Mouse (Mus musculus) ES-CJ7 (cell line): ENCODE results near the gene Slc24a1.

Experiments used
- DNase-seq: peaks from one replicate; pipeline ENCODE4 v3.0.0; 2011; ENCODE audit warnings: low read depth, low spot score

The Slc24a1 gene

DNA sequence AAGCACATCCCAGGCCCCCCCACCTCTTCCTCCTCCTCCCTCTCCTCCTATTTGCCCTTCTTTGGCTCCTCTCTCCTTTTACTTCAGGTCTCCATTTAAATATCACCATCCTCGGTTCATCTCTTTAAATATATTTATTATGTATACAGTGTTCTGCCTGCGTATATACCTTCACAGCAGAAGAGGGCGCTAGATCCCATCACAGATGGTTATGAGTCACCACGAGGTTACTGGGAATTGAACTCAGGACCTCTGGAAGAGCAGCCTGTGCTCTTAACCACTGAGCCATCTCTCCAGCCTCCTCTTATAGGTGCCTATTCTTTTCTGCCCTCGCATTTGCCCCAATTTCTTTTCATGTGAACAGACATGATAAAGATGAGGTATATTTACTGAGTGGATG lies 13.9 kb downstream of the Slc24a1 start:
- DNase-seq, result peak; percentile 43

GRCm38 (mm10) chr9:64936508-64936907 lies 14.9 kb downstream of the Slc24a1 start:
- DNase-seq, result peak; percentile 79

- DNase-seq, result peak; percentile 72
Measured at GRCm38 (mm10) chr9:64934015-64934754, 17.2 kb downstream of the Slc24a1 start.

DNA sequence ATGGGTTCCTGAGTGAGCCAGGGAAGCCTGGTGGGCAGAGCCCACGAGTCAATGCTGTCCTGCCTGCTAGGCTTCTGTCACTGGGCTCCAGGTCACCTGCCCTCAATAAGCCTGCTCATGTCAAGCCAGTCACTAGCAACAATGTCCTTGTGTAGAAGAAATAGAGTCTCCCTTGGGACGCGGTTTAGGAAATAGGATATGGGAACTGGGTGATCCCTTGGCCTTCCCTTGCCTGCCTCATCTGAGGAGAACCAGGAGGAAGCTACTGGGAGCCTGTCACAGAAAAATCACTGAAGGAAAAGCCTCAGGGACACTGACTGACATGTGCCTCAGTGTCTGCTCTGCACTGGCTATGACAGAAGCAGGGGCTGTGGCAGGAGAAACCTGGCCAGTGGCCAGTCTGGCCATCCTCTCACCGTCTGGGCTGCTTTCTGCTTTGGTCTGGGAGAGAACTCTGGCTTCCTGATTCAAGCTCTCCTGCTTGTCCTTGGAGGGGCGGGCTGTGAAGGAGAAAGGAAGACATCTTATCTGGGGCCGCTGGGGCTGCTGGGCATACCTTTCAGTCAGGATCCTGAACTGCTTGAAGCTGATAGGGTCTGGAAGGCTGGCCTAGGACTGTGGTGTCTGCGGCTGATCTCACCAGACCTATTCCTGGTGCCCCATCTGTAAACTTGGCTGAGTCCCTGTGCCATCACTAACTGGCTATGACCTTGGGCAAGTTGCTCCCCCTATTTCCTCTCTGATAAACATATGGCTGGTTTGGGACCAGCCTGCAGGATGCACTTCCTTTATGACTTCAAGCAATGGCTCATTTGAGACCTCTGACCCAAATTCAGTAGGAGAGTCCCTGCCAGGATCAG lies 19.4 kb downstream of the Slc24a1 start:
- DNase-seq, result no peak

GRCm38 (mm10) chr9:64930256-64930655 lies 21.2 kb downstream of the Slc24a1 start:
- no peak for DNase-seq

DNA sequence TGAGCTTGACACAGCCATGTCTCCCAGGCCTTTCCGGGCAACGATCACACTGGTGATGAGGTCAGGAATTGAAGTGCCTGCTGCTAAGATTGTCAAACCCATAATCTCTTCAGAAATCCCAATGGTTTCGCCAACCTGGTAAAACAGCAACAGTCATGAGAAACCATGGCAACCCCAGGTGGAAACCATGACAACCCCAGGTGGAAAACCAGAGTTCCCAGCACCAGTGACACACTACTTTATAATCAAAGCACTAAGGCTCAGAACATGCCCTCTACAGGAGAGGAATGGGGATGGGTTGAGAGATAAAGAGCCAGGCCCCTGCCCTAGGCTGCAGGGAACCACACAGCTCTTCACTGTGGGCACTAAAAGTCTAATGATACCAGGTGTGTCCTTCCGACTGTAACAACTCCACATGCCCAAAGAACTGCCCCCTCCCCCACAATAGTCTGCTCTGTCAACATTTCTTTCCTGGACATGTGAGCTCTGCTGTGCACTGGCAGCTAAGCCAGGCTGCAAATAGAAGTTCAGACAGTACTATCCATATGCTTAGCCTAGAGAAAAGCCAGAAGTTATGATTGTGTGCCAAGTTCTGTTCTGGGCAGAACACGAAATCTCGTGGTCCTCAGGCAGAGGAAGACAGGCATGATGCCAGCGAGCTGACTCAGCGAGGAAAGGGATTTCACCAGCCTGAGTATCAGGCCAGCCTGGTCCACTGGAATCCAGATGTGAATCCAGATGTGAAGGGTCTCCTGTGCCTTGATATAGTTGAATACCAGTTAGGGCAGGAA lies 25.0 kb downstream of the Slc24a1 start:
- DNase-seq, result no peak

DNA sequence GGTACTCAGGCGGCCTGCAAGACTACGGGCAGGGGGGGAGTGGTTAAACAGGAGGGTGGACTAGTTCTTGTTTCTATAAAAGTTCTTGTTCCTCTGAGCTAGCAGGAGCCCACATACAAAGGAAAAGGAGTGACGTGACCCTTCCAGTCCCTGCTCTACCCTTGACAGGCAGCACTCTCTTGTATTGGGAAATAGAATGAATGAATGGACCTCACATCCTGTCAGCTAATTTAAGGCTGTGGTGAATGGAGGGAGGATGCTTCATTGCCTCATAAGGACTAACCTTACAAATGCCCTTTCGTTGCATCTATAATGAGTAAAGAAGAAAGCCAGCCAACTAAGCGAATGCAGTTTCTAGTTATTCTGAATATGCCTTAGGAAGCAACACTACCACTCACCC lies 25.6 kb downstream of the Slc24a1 start:
- no peak for DNase-seq

DNA sequence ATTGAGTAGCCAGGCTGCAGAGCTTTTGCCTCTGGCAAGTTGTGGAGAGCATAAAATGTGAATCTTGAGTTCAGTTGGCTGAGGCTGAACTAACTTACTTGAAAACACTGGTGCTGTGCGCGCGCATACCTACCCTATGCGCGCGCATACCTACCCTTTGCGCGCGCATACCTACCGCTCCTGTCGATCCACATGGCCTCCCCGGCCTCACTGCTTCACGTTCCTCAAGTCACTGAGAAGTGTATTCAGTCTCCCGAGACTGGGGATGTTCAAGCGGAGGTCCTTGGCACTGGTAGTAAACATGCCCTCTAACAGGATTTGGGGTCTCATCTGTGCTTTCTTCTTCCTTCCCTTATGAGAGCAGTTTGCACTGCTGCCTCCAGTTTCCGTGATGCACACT lies 32.8 kb downstream of the Slc24a1 start:
- peak; percentile 94 for DNase-seq

DNA sequence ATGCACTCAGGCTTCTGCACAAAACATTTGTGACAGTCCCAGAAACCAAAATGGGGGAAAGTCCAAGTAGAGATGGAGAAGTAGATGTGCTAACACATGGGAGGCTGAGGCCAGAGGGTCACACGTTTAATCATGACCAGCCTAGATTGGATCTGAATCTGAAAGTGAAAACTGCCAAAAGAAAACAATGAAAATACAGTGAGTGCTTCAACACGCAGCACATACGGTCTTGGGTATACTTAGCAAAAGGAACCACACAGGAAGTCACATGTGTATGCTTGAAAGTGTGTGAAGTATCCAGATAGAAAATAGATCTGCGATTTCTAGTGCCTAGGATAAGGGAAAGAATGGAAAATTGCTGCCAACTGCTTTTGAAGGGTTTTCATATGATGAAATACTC lies 36.8 kb downstream of the Slc24a1 start:
- no peak for DNase-seq

GRCm38 (mm10) chr9:64913973-64914372 lies 37.4 kb downstream of the Slc24a1 start:
- DNase-seq, result no peak

- DNase-seq, result no peak
Measured at GRCm38 (mm10) chr9:64913406-64913805, 38.0 kb downstream of the Slc24a1 start.

GRCm38 (mm10) chr9:64907441-64907840 lies 44.0 kb downstream of the Slc24a1 start:
- no peak for DNase-seq

GRCm38 (mm10) chr9:64904917-64905640 lies 46.3 kb downstream of the Slc24a1 start:
- DNase-seq, result peak; percentile 57

GRCm38 (mm10) chr9:64903386-64903785 lies 48.0 kb downstream of the Slc24a1 start:
- DNase-seq, result peak; percentile 85

- no peak for DNase-seq
Measured at GRCm38 (mm10) chr9:64902866-64903265, 48.5 kb downstream of the Slc24a1 start.

GRCm38 (mm10) chr9:64896605-64897004 lies 54.8 kb downstream of the Slc24a1 start:
- DNase-seq, result no peak

DNA sequence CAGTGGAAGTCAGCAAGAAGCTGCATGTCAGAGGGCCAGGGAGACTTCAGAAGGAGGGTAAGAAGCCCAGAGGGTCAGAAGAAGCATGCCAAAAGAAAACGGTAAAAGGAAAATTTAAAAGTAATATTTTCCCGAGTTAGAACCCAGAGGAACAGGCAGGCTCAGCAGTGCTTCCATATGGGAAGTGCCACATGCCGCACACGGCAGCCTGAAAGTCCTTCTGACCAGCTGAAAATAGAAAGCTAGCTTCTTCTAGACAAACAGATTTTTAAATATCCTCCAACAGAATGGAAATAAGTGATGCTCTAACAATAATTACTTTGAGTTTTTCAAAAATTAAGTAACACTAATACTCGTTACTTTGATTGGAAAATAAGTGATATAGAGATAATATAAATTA lies 65.4 kb downstream of the Slc24a1 start:
- DNase-seq, result no peak
